Mouse (Mus musculus): ENCODE measurements around the gene Cyp2s1. TPM values are rescaled to one million over a fixed set of nuclear protein-coding genes. Genes with fewer than 3 reads are reported as not detected.
A peak's percentile ranks its signal among the peaks of the same experiment; 100 is the strongest.

The Cyp2s1 gene
- total and polyA plus RNA-seq, 3 experiments = 0.04 TPM; not detected in 2

- Histone ChIP-seq H3K4me2 (ENCODE audit: insufficient read depth, low read depth, poor library complexity, severe bottlenecking) (no peak overlapping the region), H3K27me3 (replicated peaks) (no peaks in the 10 kb centered on the region), H3K27ac (ENCODE audit: insufficient read depth, low read depth) (no peak overlapping the region), H3K9me3 (replicated peaks; ENCODE audit: low read length) (no peaks in the 10 kb centered on the region), H3K4me3 (replicated peaks in 1 of 3; ENCODE audit: low read depth in 2 of 3, low read length in 2 of 3, poor library complexity in 1 of 3) (no peak overlapping the region), H3K9ac (ENCODE audit: insufficient read depth, low read depth) (no peak overlapping the region), H3K36me3 (replicated peaks in 1 of 2; ENCODE audit: control insufficient read depth in 1 of 2, insufficient read depth in 1 of 2, low read length in 1 of 2) (no peaks in the 10 kb centered on the region), H3K79me2 (replicated peaks; ENCODE audit: control insufficient read depth, extremely low read depth, insufficient read depth, poor library complexity, severe bottlenecking) (no peaks in the 10 kb centered on the region), H3K4me1 (ENCODE audit: control insufficient read depth in 1 of 2, insufficient read depth in 2 of 2) (peaks cover 0 to 6% of the 10 kb centered on the region in 2 experiments; a peak in 2 of 4 replicates)
- in situ Hi-C loops (cut with MboI; ENCODE audit: low pct_ligation_motif_present, low pct_unique_long_range_greater_than_20kb, low sequenced_read_pairs) = no loop called here
- dilution Hi-C loops (cut with MboI; ENCODE audit: extremely low pct_ligation_motif_present, extremely low pct_unique_long_range_greater_than_20kb, low sequenced_read_pairs) = no loop called here
- TF ChIP-seq MYC (IDR thresholded peaks at IDR 0.05; ENCODE audit: low read depth, low read length) (no peak), ELF1 (IDR thresholded peaks at IDR 0.05; ENCODE audit: low read depth, low read length) (peak; percentile 51), BHLHE40 (IDR thresholded peaks at IDR 0.05; ENCODE audit: low read depth, low read length) (peak; percentile 67), USF2 (conservative IDR thresholded peaks at IDR 0.05; ENCODE audit: low read depth, low read length) (peak; percentile 74), USF1 (IDR thresholded peaks at IDR 0.05; ENCODE audit: low read depth, low read length) (peak; percentile 76)
- peak; percentile 20 for DNase-seq (ENCODE audit: extremely low read depth)
These were observed 10.5 kb upstream of the Cyp2s1 start for GRCm38 (mm10) chr7:25827199-25827598.

GRCm38 (mm10) chr7:25826029-25826428, 9.3 kb upstream of the Cyp2s1 start:
- Histone ChIP-seq H3K4me1 (ENCODE audit: control insufficient read depth in 1 of 2, insufficient read depth in 2 of 2) (peaks cover 0 to 6% of the 10 kb centered on the region in 2 experiments; a peak in 2 of 4 replicates), H3K79me2 (replicated peaks; ENCODE audit: control insufficient read depth, extremely low read depth, insufficient read depth, poor library complexity, severe bottlenecking) (no peaks in the 10 kb centered on the region), H3K9me3 (replicated peaks; ENCODE audit: low read length) (no peaks in the 10 kb centered on the region), H3K4me3 (replicated peaks in 1 of 3; ENCODE audit: low read depth in 2 of 3, low read length in 2 of 3, poor library complexity in 1 of 3) (no peak overlapping the region), H3K36me3 (replicated peaks in 1 of 2; ENCODE audit: control insufficient read depth in 1 of 2, insufficient read depth in 1 of 2, low read length in 1 of 2) (no peaks in the 10 kb centered on the region), H3K27me3 (replicated peaks) (peaks cover 4% of the 10 kb centered on the region), H3K9ac (ENCODE audit: insufficient read depth, low read depth) (no peak overlapping the region), H3K27ac (ENCODE audit: insufficient read depth, low read depth) (no peak overlapping the region), H3K4me2 (ENCODE audit: insufficient read depth, low read depth, poor library complexity, severe bottlenecking) (no peak overlapping the region)
- dilution Hi-C loops (cut with MboI; ENCODE audit: extremely low pct_ligation_motif_present, extremely low pct_unique_long_range_greater_than_20kb, low sequenced_read_pairs) (no loop called here), in situ Hi-C loops (cut with MboI; ENCODE audit: low pct_ligation_motif_present, low pct_unique_long_range_greater_than_20kb, low sequenced_read_pairs) (no loop called here)
- TF ChIP-seq HCFC1 (IDR thresholded peaks at IDR 0.05; ENCODE audit: low read depth, low read length) (no peak), CHD2 (IDR thresholded peaks at IDR 0.05; ENCODE audit: low read length) (no peak), CHD1 (IDR thresholded peaks at IDR 0.05; ENCODE audit: low read depth, low read length) (no peak), MYC (IDR thresholded peaks at IDR 0.05; ENCODE audit: low read depth, low read length) (no peak), SIN3A (IDR thresholded peaks at IDR 0.05; ENCODE audit: low read length) (no peak), RCOR1 (conservative IDR thresholded peaks at IDR 0.05; ENCODE audit: low read depth, low read length) (no peak), GABPA (IDR thresholded peaks at IDR 0.05; ENCODE audit: insufficient replicate concordance, low read depth, low read length) (no peak)
- DNase-seq (ENCODE audit: extremely low read depth) = no peak

- H3K79me2 ChIP-seq (replicated peaks; ENCODE audit: control insufficient read depth, extremely low read depth, insufficient read depth, poor library complexity, severe bottlenecking) = no peaks in the 10 kb centered on the region
- dilution Hi-C loops (cut with MboI; ENCODE audit: extremely low pct_ligation_motif_present, extremely low pct_unique_long_range_greater_than_20kb, low sequenced_read_pairs) (no loop called here), in situ Hi-C loops (cut with MboI; ENCODE audit: low pct_ligation_motif_present, low pct_unique_long_range_greater_than_20kb, low sequenced_read_pairs) (no loop called here)
- no peak overlapping the region for H3K9ac ChIP-seq (ENCODE audit: insufficient read depth, low read depth)
- H3K4me2 ChIP-seq (ENCODE audit: insufficient read depth, low read depth, poor library complexity, severe bottlenecking) = no peak overlapping the region
- no peak overlapping the region for H3K4me3 ChIP-seq (replicated peaks in 1 of 3; ENCODE audit: low read depth in 2 of 3, low read length in 2 of 3, poor library complexity in 1 of 3)
- no peak for DNase-seq (ENCODE audit: extremely low read depth)
- H3K9me3 ChIP-seq (replicated peaks; ENCODE audit: low read length) = no peaks in the 10 kb centered on the region
- peaks cover 0 to 6% of the 10 kb centered on the region in 2 experiments; a peak in 2 of 4 replicates for H3K4me1 ChIP-seq (ENCODE audit: control insufficient read depth in 1 of 2, insufficient read depth in 2 of 2)
- peaks cover 10% of the 10 kb centered on the region for H3K27me3 ChIP-seq (replicated peaks)
- TF ChIP-seq GABPA (IDR thresholded peaks at IDR 0.05; ENCODE audit: insufficient replicate concordance, low read depth, low read length) = no peak
- TF ChIP-seq TBP (conservative IDR thresholded peaks at IDR 0.05; ENCODE audit: low read depth, low read length) = no peak
- TF ChIP-seq CTCF (conservative IDR thresholded peaks at IDR 0.05 in 1 of 2, IDR thresholded peaks at IDR 0.05 in 1 of 2; ENCODE audit: low read depth in 2 of 2, low read length in 2 of 2) = no peak
- H3K36me3 ChIP-seq (replicated peaks in 1 of 2; ENCODE audit: control insufficient read depth in 1 of 2, insufficient read depth in 1 of 2, low read length in 1 of 2) = no peaks in the 10 kb centered on the region
- H3K27ac ChIP-seq (ENCODE audit: insufficient read depth, low read depth) = no peak overlapping the region
These were observed 8.3 kb upstream of the Cyp2s1 start for GRCm38 (mm10) chr7:25825043-25825442.
